Mouse (Mus musculus) liver, embryonic 14.5 days (tissue): ENCODE results near the gene Htr7. TPM values are rescaled to one million over a fixed set of nuclear protein-coding genes. Genes with fewer than 3 reads are reported as not detected.

Experiments
- ATAC-seq: fragments of 200-750 bp; cut with Nextera tagmentation; 2 replicates; pipeline ENCODE4 v1.8.0; 2017; ENCODE audit warnings: moderate number of reproducible peaks, mild to moderate bottlenecking, moderate library complexity; ENCODE audit not compliant: insufficient read depth
- DNase-seq, 3 experiments: peaks; one replicate each; pipeline ENCODE4 v3.0.0-alpha.2; 2012 to 2013; ENCODE audit warnings: low read depth in 3 of 3, low spot score in 3 of 3
- H3K27ac ChIP-seq: fragments of 300-500 bp; sonication (generic); 2 replicates; pipeline ENCODE4 v1.5.1; 2014; ENCODE audit warnings: moderate library complexity, mild to moderate bottlenecking, control low read depth, inconsistent platforms
- H3K27me3 ChIP-seq: fragments of 300-500 bp; sonication (generic); 2 replicates; pipeline ENCODE4 v1.6.1; 2014; ENCODE audit warnings: mild to moderate bottlenecking, low read length, moderate library complexity; ENCODE audit not compliant: control insufficient read depth, insufficient read depth
- H3K36me3 ChIP-seq: fragments of 300-500 bp; sonication (generic); replicated peaks from 2 replicates; pipeline ENCODE4 v1.6.1; 2014; ENCODE audit warnings: low read depth; ENCODE audit not compliant: control insufficient read depth, insufficient read depth
- H3K4me1 ChIP-seq, 2 experiments: fragments of 200-500 bp in 1 of 2; fragments of 300-500 bp in 1 of 2; sonication (generic) in 1 of 2; replicated peaks; 2 replicates each; pipeline ENCODE4 v1.6.1; 2012 to 2014; ENCODE audit warnings: antibody characterized with exemption in 1 of 2, inconsistent platforms in 1 of 2, low read length in 1 of 2; ENCODE audit not compliant: control insufficient read depth in 2 of 2, insufficient read depth in 2 of 2
- H3K4me2 ChIP-seq: fragments of 300-500 bp; sonication (generic); 2 replicates; pipeline ENCODE4 v1.6.1; 2014; ENCODE audit warnings: low read depth, mild to moderate bottlenecking, control low read depth, moderate library complexity
- H3K4me3 ChIP-seq, 2 experiments: fragments of 200-500 bp in 1 of 2; fragments of 300-500 bp in 1 of 2; sonication (generic) in 1 of 2; 2 replicates each; pipeline ENCODE4 v1.5.1; 2012 to 2014; ENCODE audit warnings: low read depth in 2 of 2, low read length in 2 of 2, mild to moderate bottlenecking in 2 of 2, control low read depth in 1 of 2, inconsistent platforms in 1 of 2, moderate library complexity in 1 of 2; ENCODE audit not compliant: insufficient read depth in 1 of 2
- H3K9ac ChIP-seq: fragments of 300-500 bp; sonication (generic); replicated peaks from 2 replicates; pipeline ENCODE4 v1.6.1; 2014; ENCODE audit warnings: mild to moderate bottlenecking, control low read depth, moderate library complexity
- H3K9me3 ChIP-seq: fragments of 300-500 bp; sonication (generic); 2 replicates; pipeline ENCODE4 v1.6.1; 2016; ENCODE audit warnings: low read length, mixed read lengths; ENCODE audit not compliant: control insufficient read depth
- CTCF ChIP-seq: IDR thresholded peaks from 2 replicates; pipeline ENCODE4 v1.5.1; 2016; ENCODE audit warnings: antibody characterized with exemption, low read depth, control low read depth
- EP300 ChIP-seq: IDR thresholded peaks from 2 replicates; pipeline ENCODE4 v1.6.1; 2016; ENCODE audit warnings: antibody characterized with exemption, low read depth
- WGBS: fragments of 180-500 bp; shearing (Covaris S2); extraction: QIAGEN DNeasy Blood & Tissue Kit; methylation state at CpG from one replicate; pipeline ENCODE4 v1.1.7; 2014; ENCODE audit not compliant: insufficient replicate concordance; 5-methylcytosine and 5-hydroxymethylcytosine counted together
- polyA plus RNA-seq, 2 experiments: library from polyadenylated mRNA; depleted of rRNA in 1 of 2; stranded (reverse) in 1 of 2; unstranded in 1 of 2; fragments of >200 nt; fragmentation: Nextera tagmentation in 1 of 2; extraction: Ambion mirVana in 1 of 2; gene quantifications; 2 replicates each; pipeline versions ENCODE4 v1.2.1 to v1.2.3; 2012 to 2014

Gene Htr7
- polyA plus RNA-seq, 2 experiments = 0.01 TPM; not detected in 1

DNA sequence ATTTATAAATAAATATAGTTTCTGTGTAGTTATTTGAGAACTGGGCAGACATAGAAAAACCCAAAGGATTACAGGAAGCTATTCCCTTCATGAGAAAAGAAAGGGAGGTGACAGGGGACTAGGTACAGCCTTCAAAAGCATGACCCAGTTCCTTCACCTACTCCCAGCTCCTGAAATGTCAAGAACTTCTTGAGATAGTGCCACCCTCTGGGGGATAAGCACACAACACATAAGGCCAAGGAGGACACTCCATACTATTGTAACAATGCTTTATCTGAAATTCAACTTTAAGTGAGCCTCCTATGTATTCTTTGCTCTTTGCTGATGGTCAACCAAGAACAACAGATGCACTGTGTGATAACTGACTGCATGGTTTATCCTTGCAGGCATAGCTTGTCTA, 82.6 kb downstream of the Htr7 start:
- no peak for DNase-seq
- H3K9ac ChIP-seq = no peak overlapping the region
- TF ChIP-seq EP300 (no peak), CTCF (no peak)
- ATAC-seq = no peak
- no peaks in the 10 kb centered on the region for H3K36me3 ChIP-seq
- no peaks in the 10 kb centered on the region for H3K27me3 ChIP-seq
- H3K27ac ChIP-seq = no peak overlapping the region
- H3K4me2 ChIP-seq = no peak overlapping the region
- H3K9me3 ChIP-seq = no peaks in the 10 kb centered on the region
- H3K4me3 ChIP-seq = no peak overlapping the region
- no peaks in the 10 kb centered on the region for H3K4me1 ChIP-seq

DNA sequence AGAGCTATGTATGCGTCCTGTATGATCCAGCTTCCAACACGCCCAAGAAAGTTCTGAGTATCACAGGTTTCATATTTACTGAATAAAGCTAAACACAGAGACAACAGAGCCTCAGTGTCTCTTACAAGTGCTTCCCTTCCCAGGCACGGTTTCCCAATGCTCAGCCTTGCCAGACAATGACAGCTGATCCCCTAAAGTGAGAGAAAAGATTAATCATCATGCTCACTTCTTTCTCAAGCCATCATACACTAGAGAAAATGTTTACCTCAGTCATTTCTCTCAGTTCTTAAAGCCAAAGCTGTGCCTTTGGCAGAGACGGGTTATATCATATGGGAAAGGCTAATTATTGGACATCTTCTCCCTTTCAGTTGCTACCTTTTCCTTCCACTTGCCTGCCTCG, 99.7 kb downstream of the Htr7 start:
- no peak for ATAC-seq
- H3K4me1 ChIP-seq = no peaks in the 10 kb centered on the region
- H3K4me2 ChIP-seq = no peak overlapping the region
- H3K27ac ChIP-seq = no peak overlapping the region
- no peak overlapping the region for H3K4me3 ChIP-seq
- H3K9me3 ChIP-seq = no peaks in the 10 kb centered on the region
- no peak for DNase-seq
- H3K36me3 ChIP-seq = no peaks in the 10 kb centered on the region
- no peaks in the 10 kb centered on the region for H3K27me3 ChIP-seq
- TF ChIP-seq EP300 = no peak
- TF ChIP-seq CTCF = no peak
- no peak overlapping the region for H3K9ac ChIP-seq
- 52% methylated on average over 5 of the region's 5 CpGs for WGBS

DNA sequence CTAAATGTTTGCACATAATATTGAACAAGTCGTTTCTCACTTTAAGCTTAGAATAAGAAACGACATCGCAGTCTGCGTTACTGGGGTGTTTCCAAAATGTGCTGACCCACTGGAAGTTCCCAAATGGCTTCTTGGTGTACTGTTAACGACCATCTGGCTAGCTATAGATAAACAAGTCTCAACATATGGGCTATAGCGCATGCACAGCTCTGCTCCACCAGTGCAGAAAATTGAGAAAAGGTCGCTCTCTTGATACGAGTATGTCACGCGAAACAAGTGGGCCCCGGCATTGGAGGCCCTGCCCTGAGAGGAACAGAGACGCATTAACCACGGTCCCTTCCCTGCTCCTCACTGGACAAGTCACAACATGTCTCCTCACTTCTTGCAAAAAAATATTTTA, 101.6 kb downstream of the Htr7 start:
- no peaks in the 10 kb centered on the region for H3K36me3 ChIP-seq
- 74% methylated on average over 13 of the region's 13 CpGs for WGBS

DNA sequence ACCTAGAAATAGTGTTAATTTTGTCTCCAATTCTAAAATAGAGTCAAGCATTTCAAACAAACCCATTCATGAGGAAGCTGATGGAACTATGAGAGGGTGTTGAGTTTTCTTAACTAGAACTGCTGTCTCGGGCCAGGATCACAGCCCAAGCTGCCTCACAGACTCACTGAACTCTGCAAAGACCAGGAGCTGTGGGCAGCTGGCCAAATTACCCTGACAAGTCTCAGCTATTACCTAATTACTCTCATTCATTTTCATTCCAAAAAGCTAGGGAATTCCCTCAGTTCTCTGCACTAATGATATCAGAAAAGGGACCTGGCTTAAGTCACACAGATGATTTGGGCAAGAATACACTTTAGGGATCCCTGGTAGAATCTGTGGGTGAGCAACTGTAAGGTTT, 107.4 kb downstream of the Htr7 start:
- H3K4me1 ChIP-seq = no peaks in the 10 kb centered on the region
- H3K27ac ChIP-seq = no peak overlapping the region
- no peaks in the 10 kb centered on the region for H3K36me3 ChIP-seq
- H3K27me3 ChIP-seq = no peaks in the 10 kb centered on the region
- no peak for TF ChIP-seq CTCF
- no peak for TF ChIP-seq EP300
- no peak overlapping the region for H3K4me2 ChIP-seq
- H3K9me3 ChIP-seq = no peaks in the 10 kb centered on the region
- 19% methylated on average over 1 of the region's 1 CpGs for whole genome bisulfite sequencing
- no peak for DNase-seq
- H3K9ac ChIP-seq = no peak overlapping the region
- no peak overlapping the region for H3K4me3 ChIP-seq
- ATAC-seq = no peak

More for the DNA sequence above, 101.6 kb downstream of the Htr7 start:
- no peak overlapping the region for H3K4me3 ChIP-seq
- no peak overlapping the region for H3K9ac ChIP-seq
- no peaks in the 10 kb centered on the region for H3K4me1 ChIP-seq
- DNase-seq = no peak
- no peaks in the 10 kb centered on the region for H3K9me3 ChIP-seq
- H3K27ac ChIP-seq = no peak overlapping the region
- no peak overlapping the region for H3K4me2 ChIP-seq
- no peak for ATAC-seq
- TF ChIP-seq CTCF (no peak), EP300 (no peak)
- no peaks in the 10 kb centered on the region for H3K27me3 ChIP-seq

DNA sequence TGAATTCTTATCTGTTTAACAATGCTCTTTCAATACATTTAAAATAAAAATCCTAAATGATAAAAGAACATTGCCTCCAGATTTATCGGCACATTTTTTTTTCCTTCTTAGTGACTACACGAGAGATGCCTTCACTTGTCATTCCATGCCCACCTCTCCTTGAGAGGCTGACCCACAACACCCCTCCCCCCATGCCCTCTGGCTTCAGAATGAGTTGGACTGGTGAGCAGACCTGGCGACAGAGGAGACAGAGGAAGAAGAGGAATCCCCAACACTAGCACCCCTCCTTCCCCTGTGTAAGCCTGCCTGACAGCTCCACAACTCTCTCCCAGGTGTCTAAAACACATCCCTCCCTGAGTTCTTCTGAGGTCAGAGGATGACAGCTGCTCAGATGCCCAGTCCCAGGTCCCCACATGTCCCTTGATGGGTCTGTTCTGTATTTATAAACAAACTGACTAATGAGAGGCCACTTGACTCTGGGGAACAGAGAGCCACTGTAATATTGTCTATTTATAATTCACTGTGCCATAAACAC, 132.3 kb downstream of the Htr7 start:
- Histone ChIP-seq H3K9ac (no peak overlapping the region), H3K36me3 (no peaks in the 10 kb centered on the region), H3K4me1 (no peaks in the 10 kb centered on the region), H3K9me3 (no peaks in the 10 kb centered on the region), H3K27me3 (no peaks in the 10 kb centered on the region), H3K4me2 (no peak overlapping the region), H3K4me3 (no peak overlapping the region), H3K27ac (no peak overlapping the region)
- DNase-seq (no peak), ATAC-seq (no peak)
- no peak for TF ChIP-seq EP300
- TF ChIP-seq CTCF = no peak
- WGBS = 62% methylated on average over 3 of the region's 3 CpGs
